Mouse (Mus musculus): ENCODE measurements around the gene Atp6v0d1. TPM values are rescaled to one million over a fixed set of nuclear protein-coding genes. Genes with fewer than 3 reads are reported as not detected.

Atp6v0d1 gene
- total and polyA plus RNA-seq, 3 experiments = 48.8 to 53.6 (median 51.0) TPM

- DNase-seq (ENCODE audit: extremely low read depth) = no peak
- TF ChIP-seq ZMIZ1 (IDR thresholded peaks at IDR 0.05; ENCODE audit: low read depth, low read length) = no peak
- no peak for TF ChIP-seq MAFK (IDR thresholded peaks at IDR 0.05; ENCODE audit: insufficient replicate concordance, low read length)
- no peak for TF ChIP-seq CHD2 (IDR thresholded peaks at IDR 0.05; ENCODE audit: low read length)
- no peak for TF ChIP-seq MYC (IDR thresholded peaks at IDR 0.05; ENCODE audit: low read depth, low read length)
- no peak for TF ChIP-seq NELFE (IDR thresholded peaks at IDR 0.05; ENCODE audit: low read depth, low read length)
- no peak for TF ChIP-seq JUN (IDR thresholded peaks at IDR 0.05; ENCODE audit: insufficient read depth, low read depth, low read length)
- no peak for TF ChIP-seq BHLHE40 (IDR thresholded peaks at IDR 0.05; ENCODE audit: low read depth, low read length)
- no peak for TF ChIP-seq UBTF (IDR thresholded peaks at IDR 0.05; ENCODE audit: low read depth, low read length)
- TF ChIP-seq JUND (conservative IDR thresholded peaks at IDR 0.05; ENCODE audit: low read depth, low read length) = no peak
- no peak for TF ChIP-seq RAD21 (IDR thresholded peaks at IDR 0.05; ENCODE audit: low read depth, low read length)
- no peak for TF ChIP-seq SMC3 (IDR thresholded peaks at IDR 0.05; ENCODE audit: low read depth, low read length)
- TF ChIP-seq RCOR1 (conservative IDR thresholded peaks at IDR 0.05; ENCODE audit: low read depth, low read length) = no peak
- no peak for TF ChIP-seq POLR2A (IDR thresholded peaks at IDR 0.05; ENCODE audit: low read depth, low read length)
- TF ChIP-seq ZNF384 (IDR thresholded peaks at IDR 0.05; ENCODE audit: low read depth, low read length) = no peak
- Histone ChIP-seq H3K4me2 (ENCODE audit: insufficient read depth, low read depth, poor library complexity, severe bottlenecking) (peak overlapping the region; percentile 67; the same call in 1 of the 2 replicates), H3K36me3 (replicated peaks in 1 of 2; ENCODE audit: control insufficient read depth in 1 of 2, insufficient read depth in 1 of 2, low read length in 1 of 2) (no peaks in the 10 kb centered on the region), H3K4me1 (ENCODE audit: control insufficient read depth in 1 of 2, insufficient read depth in 2 of 2) (peaks cover 0 to 15% of the 10 kb centered on the region in 2 experiments; a peak in 2 of 4 replicates), H3K9me3 (replicated peaks; ENCODE audit: low read length) (no peaks in the 10 kb centered on the region), H3K4me3 (replicated peaks in 1 of 3; ENCODE audit: low read depth in 2 of 3, low read length in 2 of 3, poor library complexity in 1 of 3) (peak overlapping the region in 2 of 3 experiments; percentile 58 to 88), H3K27ac (ENCODE audit: insufficient read depth, low read depth) (no peak overlapping the region), H3K79me2 (replicated peaks; ENCODE audit: control insufficient read depth, extremely low read depth, insufficient read depth, poor library complexity, severe bottlenecking) (no peaks in the 10 kb centered on the region), H3K9ac (ENCODE audit: insufficient read depth, low read depth) (peak overlapping the region; percentile 44; the same call in 1 of the 2 replicates), H3K27me3 (replicated peaks) (no peaks in the 10 kb centered on the region)
- dilution Hi-C loops (cut with MboI; ENCODE audit: extremely low pct_ligation_motif_present, extremely low pct_unique_long_range_greater_than_20kb, low sequenced_read_pairs) (no loop called here), in situ Hi-C loops (cut with MboI; ENCODE audit: low pct_ligation_motif_present, low pct_unique_long_range_greater_than_20kb, low sequenced_read_pairs) (no loop called here)
These were observed 70.2 kb downstream of the Atp6v0d1 start for GRCm38 (mm10) chr8:105495350-105496302.

GRCm38 (mm10) chr8:105494566-105494965, 71.3 kb downstream of the Atp6v0d1 start:
- dilution Hi-C loops (cut with MboI; ENCODE audit: extremely low pct_ligation_motif_present, extremely low pct_unique_long_range_greater_than_20kb, low sequenced_read_pairs) = no loop called here
- no peak overlapping the region for H3K4me2 ChIP-seq (ENCODE audit: insufficient read depth, low read depth, poor library complexity, severe bottlenecking)

More at GRCm38 (mm10) chr8:105494566-105494965, 71.3 kb downstream of the Atp6v0d1 start:
- Histone ChIP-seq H3K4me1 (ENCODE audit: control insufficient read depth in 1 of 2, insufficient read depth in 2 of 2) (peaks cover 0 to 15% of the 10 kb centered on the region in 2 experiments; a peak in 2 of 4 replicates), H3K79me2 (replicated peaks; ENCODE audit: control insufficient read depth, extremely low read depth, insufficient read depth, poor library complexity, severe bottlenecking) (no peaks in the 10 kb centered on the region), H3K9ac (ENCODE audit: insufficient read depth, low read depth) (no peak overlapping the region), H3K27me3 (replicated peaks) (no peaks in the 10 kb centered on the region), H3K9me3 (replicated peaks; ENCODE audit: low read length) (no peaks in the 10 kb centered on the region), H3K4me3 (replicated peaks in 1 of 3; ENCODE audit: low read depth in 2 of 3, low read length in 2 of 3, poor library complexity in 1 of 3) (no peak overlapping the region), H3K36me3 (replicated peaks in 1 of 2; ENCODE audit: control insufficient read depth in 1 of 2, insufficient read depth in 1 of 2, low read length in 1 of 2) (no peaks in the 10 kb centered on the region), H3K27ac (ENCODE audit: insufficient read depth, low read depth) (no peak overlapping the region)
- TF ChIP-seq JUN (IDR thresholded peaks at IDR 0.05; ENCODE audit: insufficient read depth, low read depth, low read length) = no peak
- TF ChIP-seq EP300 (IDR thresholded peaks at IDR 0.05; ENCODE audit: low read length) = no peak
- TF ChIP-seq RAD21 (IDR thresholded peaks at IDR 0.05; ENCODE audit: low read depth, low read length) = no peak
- no peak for TF ChIP-seq ZC3H11A (IDR thresholded peaks at IDR 0.05; ENCODE audit: low read depth, low read length)
- no peak for TF ChIP-seq MYC (IDR thresholded peaks at IDR 0.05; ENCODE audit: low read depth, low read length)
- no peak for TF ChIP-seq MAFK (IDR thresholded peaks at IDR 0.05; ENCODE audit: insufficient replicate concordance, low read length)
- no peak for TF ChIP-seq TCF12 (IDR thresholded peaks at IDR 0.05; ENCODE audit: low read depth, low read length)
- TF ChIP-seq RCOR1 (conservative IDR thresholded peaks at IDR 0.05; ENCODE audit: low read depth, low read length) = no peak
- in situ Hi-C loops (cut with MboI; ENCODE audit: low pct_ligation_motif_present, low pct_unique_long_range_greater_than_20kb, low sequenced_read_pairs) = no loop called here
- no peak for DNase-seq (ENCODE audit: extremely low read depth)
